Mouse (Mus musculus): ENCODE results near the gene Tcp10c.
"Not testable (repeated sequence)": the region's sequence is repeated elsewhere in the genome, so short reads cannot be mapped to it uniquely, and the experiment has no call there.

The Tcp10c gene

DNA sequence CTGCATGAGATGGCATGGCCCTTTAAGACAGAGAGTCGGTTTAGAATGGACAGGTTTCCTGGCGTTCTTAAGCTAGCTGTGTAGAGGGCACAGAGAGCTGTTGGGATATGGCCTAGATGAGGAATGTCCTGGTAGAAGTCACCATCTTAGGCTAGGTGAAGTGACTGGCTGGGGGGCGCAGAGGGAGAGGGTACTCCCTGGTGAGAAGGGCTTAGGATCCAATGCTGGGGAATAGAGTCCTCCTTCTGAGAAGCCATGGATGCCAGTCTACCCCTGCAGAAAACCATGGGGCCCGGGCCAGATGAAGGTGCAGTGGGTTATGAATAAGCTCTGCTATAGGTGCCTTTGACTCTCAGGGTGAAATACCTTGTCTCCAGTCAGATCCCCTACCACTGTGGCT, at the start of gene Tcp10c:
Gene Tcp10c (plus strand): TSS at position 52 of the 400 bp plus-strand sequence.
- not testable (repeated sequence) for DNase-seq (ENCODE audit: low spot score in 2 of 2)

DNA sequence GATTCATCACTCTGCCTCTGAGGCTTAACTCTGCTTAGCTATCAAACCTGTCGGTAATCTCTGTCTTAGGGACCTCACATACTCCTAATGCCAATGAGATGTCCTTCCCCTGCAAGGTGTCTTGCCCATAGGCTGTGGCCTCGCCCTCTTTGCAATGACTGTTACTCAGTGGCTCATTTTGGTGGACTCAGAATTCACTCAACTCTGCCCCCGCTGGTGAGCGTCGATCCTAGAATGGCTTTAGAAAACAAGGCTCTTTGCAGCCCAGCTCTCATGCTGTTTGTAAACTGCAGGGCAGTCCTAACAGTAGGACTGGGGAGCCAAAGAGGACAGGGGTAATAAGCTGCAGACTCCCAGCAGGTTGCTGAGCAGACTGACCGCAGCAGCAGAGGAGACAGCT, 46.5 kb upstream of the Tcp10c start:
- DNase-seq (ENCODE audit: low spot score in 2 of 2): not testable (repeated sequence)

DNA sequence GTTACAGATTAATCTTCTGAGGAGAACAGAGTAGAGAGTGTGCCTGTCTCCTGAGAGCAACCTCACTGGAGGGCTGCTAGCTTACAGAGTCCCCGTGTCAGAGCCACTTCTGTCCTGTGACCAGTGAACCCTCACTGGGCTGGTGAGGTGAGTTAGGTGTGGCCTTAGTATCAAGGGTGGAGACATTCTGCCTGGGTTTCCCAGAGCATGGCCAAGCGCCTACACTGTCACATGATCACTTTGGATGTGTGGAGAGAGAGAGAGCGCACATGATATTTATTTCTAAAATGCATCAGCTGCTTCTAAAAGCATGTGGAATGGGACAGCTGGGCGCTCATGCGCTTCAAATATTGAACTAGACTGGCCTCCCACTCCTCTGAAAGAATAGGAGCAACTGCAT, 46.0 kb upstream of the Tcp10c start:
- not testable (repeated sequence) for DNase-seq (ENCODE audit: low spot score in 2 of 2)

DNA sequence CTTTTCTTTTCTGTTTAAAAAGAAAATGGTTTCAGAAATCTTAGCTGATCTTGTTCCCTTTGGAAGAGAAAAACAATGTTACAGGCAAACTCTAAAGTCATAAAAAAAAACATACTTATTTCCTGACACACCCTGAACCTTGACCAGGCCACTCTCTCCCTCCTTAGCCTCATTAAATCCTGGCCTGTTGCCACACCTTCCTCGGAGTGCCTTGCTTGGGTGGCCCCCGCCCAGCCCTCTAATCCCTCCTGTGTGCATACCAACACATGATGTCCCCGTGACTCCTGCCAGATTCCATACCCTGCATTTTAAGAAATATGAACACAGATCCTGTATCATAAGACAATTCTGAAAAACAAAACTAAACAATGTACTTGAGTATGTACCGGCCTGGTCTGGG, 45.6 kb upstream of the Tcp10c start:
- not testable (repeated sequence) for DNase-seq (ENCODE audit: low spot score in 2 of 2)

DNA sequence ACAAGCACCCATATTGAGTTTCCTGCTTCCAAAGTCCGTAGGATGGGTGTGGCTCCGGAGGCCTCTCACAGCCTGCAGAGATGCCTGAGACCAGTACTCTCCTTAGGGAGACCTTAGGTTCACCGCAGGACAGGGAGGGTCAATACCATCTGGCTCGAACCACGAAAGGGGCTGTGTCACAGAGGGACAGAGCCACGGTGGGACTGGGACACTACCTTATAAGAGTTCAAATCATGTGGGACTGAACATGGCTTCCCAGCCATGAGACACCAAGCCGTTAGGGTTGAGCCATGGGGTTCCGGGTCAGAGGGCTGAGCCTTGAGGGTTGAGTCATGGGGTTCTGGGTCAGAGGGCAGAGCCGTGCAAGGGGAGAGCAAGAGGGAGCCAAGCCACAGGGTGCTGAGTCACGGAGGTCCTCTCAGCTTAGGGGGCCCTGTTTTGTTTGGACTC, 45.2 kb upstream of the Tcp10c start:
- DNase-seq (ENCODE audit: low spot score in 2 of 2): not testable (repeated sequence)

DNA sequence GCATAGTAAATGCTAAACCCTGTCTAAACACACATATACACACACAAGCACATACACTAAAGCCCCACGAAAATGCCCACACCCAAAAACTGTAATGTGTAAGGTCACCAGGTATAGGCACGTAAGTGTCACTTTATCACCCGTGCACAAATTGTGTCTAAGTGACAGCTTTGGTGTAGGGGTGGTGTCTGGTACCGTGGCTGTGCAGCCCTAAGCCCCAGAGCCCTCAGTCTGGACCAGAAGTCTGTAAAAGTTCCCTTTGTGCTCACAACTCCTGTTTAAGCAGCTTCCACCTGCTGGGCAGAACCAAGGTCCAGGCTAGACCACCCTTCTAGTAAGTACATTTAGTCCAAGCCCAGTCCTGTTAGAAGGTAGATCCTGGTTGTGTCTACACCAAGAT, 24.4 kb upstream of the Tcp10c start:
- DNase-seq (ENCODE audit: low spot score in 2 of 2): not testable (repeated sequence)

DNA sequence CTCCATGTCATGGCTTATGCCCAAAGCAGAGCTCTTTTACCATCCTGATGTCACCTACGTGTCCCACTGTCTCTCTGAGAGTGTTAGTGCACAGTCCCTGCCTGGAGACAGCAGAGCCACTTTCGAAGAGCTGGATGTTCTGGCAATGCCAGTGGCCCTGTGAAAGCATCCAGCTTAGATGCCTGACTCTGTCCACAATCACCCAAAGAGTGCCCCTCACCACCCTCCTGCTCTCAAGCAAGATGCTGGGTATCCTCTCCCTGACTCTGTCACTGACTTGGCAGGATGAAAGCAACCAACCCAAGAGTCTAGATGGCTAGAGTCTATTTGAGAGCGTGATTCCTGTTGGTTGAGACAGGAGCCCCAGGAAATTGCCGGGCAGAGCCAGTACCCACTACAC, 23.2 kb upstream of the Tcp10c start:
- not testable (repeated sequence) for DNase-seq (ENCODE audit: low spot score in 2 of 2)

DNA sequence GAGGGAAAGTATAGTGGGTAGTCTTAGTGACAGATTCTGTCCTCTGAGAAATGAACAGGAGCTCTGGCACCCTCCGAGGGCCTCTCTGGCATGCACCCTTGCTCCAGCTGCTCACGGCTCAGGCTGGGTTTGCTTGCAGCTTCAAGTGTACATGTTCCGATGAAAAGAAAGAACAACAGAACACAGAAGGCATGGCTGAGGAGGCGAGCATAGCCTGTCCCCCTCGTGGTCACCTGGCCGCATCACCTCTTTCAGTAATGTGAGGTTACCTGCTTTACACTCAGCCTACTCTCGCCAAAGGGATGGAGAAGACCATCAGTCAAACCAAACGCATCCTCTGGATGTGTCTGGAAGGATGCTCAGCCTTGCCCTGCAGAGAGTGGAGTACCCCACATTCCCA, 21.9 kb upstream of the Tcp10c start:
- not testable (repeated sequence) for DNase-seq (ENCODE audit: low spot score in 2 of 2)

DNA sequence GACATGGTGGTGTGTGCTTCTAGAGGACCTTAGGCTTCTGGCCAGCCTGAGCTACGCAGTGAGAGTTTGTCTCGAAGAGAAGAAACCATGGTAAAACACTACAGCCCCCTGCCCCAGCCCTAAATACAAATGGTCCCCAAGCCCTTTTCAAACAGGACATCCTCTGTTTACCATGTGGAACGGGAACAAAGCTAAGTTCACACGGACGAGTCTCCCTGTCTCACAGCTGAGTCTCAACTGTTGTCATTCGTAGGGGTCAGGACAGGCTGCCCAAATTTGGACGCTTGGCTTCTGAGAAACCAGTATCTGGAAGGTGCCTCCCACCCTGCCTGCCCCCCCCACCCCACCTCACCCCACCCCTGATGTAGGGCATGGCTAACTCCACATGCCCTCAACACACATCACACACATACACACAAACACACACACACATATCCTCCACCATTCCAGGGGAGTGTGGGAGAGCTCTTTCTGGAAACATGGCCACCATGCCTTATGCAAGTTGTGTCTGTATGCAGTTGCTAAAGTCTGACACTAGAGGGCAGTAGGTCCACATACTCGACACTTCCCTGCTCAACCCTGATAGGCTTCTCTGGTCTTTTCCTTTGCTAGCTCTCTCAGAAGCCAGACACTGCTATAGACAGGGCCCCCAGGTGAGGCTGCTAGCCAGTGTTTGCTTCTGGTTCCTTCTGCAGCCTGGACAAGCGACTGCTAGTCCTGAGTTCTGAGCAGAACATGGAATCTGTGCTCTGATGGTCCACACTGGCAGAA, 17.2 kb upstream of the Tcp10c start:
- DNase-seq (ENCODE audit: low spot score in 2 of 2): not testable (repeated sequence)

DNA sequence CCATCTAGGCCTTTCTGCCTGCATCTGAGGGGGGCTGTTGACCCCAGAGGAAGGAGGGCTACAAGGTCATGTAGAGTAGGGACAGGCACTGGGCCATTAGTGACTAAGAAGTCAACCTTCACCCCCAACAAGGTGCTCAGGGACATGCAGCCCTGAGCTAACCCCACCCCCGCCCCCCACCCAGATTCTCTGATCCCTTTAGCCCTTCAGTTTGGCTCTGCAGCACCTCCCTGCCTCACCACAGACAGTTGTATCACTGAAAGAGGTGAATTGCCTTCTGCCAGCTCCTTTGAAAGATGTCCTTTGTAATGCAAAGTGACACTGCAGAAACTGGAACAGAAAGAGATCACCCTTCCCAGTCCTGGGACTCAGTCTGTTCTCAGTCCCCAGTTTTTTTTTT, 16.4 kb upstream of the Tcp10c start:
- DNase-seq (ENCODE audit: low spot score in 2 of 2): not testable (repeated sequence)

DNA sequence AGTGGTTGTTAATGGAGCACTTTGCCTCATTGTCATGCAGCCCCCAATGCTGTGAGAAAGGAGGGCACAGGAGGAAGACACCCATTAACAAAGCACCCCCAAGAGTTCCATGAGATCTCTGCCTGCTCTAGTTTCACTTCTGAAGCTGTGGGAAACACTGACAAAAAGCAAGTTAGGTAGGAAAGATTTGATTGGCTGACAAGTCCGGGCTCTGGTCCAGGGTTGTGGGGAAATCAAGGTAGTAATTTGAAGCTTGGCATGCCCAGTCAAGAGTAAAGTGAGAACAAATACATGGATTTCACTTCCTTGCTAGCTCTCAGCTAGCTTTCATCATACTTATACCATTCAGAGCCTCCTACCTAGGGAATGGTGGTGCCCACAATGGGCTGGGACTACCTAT, 14.3 kb upstream of the Tcp10c start:
- DNase-seq (ENCODE audit: low spot score in 2 of 2): not testable (repeated sequence)

DNA sequence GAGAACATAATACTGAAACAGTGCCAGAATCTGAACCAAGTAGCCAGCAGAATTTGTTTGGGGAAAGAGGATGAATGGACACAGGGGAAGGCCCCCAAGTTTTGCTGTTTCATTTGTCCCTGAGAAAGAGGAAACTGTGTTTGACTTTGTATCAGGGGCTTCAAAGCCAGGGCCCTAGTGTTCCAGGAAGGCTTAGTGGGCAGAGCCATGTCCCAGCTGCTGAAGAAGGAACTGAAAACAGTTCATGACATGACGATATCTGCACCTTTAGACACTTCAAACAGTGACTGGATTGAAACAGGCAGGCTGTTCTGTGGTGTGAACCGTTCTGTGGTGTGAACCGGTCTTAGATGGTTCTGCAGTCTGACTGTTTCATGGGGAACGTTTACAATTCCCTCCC, 8.4 kb upstream of the Tcp10c start:
- DNase-seq (ENCODE audit: low spot score in 2 of 2): not testable (repeated sequence)

DNA sequence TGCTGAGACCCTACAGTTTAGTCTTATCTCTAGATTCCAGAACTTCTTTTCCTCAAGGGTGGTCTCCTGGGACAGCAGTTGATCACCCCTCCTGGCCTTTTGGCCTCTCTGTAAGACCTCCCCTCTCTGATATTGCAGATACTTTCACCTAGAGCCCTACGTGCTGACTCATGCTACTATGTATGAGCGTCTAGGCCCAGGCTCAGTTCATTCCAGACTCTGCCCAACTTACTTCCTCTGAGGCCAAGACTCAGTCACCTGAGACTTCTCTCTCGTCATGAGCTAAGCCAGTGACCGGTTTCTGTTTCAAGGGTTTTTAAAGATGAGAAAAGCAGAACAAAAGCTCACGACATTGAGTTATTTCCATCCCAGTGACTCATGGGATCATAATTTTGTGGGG, 4.8 kb upstream of the Tcp10c start:
- DNase-seq (ENCODE audit: low spot score in 2 of 2): not testable (repeated sequence)

DNA sequence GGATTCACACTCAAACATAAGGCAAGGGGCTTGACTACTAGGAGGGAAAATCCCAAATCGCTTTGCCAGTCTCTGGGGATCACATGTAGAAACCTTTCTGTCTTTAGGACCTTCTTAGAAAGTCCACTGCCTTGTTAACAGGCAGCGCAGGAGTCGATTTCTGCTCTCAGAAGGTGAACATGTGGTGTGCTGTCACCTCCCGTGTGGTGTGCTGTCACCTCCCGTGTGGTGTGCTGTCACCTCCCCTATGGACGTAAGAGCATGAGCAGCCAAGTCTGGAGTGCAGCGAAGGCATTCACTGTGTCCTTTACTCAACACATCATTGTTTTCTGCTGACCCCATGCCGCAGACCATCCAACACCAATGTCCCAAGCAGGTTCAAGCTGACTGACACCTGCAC, 1.1 kb upstream of the Tcp10c start:
- DNase-seq (ENCODE audit: low spot score in 2 of 2): not testable (repeated sequence)

DNA sequence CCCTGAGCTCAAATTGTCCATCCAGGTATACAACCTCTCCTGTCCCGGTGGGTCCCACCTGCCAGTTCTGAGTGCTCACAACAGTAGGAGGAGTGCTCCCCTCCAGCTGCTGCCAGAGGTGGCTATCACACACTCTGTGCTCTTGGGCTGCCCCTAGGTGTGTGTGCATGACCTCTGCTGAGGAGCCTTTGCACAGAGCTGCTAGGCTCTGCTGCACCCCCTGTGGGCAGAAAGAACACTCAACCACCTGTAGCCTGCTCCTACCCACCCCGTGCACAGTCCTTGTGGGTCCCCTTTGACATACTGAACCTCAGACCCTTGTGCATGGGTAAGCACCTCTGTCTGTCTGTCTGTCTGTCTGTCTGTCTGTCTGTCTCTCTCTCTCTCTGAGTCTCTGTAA, 8.1 kb downstream of the Tcp10c start:
- not testable (repeated sequence) for DNase-seq (ENCODE audit: low spot score in 2 of 2)

DNA sequence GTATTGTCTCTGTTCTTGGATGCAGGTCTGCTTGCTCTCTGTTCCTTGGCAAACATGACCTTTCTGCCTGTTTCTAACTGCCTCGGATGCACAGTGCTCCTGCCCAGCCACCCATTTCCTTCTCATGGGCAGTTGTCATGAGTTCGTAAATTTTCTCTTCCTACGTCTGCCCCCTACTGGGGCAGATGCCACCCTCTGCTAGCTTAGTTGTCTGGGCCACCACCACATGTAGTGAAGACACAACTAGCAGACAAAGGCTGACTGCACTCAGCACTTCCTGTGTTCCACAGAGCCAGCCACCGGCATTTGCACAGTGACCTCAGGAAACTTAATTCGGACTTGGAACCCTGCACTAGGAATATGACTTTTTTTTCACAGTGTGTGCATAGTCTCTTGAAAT, 9.4 kb downstream of the Tcp10c start:
- not testable (repeated sequence) for DNase-seq (ENCODE audit: low spot score in 2 of 2)

DNA sequence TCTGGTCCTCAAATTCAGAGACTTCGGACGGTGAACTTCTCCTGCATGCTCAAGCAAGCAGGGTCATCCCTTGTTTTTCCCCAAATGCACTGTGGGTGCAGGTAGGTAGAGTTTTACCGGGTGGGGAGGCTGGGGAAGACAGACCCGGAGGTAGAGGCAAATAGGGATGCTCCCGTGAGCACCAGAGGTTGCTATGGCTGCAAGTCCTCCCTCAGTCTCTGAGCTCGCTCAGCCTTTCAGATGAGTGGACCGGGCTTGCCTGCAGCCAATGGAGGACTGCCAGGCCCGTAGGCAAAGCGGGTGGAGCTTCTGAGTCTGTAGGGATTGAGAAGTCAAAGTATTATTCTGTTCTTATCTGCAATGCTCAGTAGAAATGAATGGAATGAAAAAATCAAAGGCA, 9.8 kb downstream of the Tcp10c start:
- not testable (repeated sequence) for DNase-seq (ENCODE audit: low spot score in 2 of 2)

DNA sequence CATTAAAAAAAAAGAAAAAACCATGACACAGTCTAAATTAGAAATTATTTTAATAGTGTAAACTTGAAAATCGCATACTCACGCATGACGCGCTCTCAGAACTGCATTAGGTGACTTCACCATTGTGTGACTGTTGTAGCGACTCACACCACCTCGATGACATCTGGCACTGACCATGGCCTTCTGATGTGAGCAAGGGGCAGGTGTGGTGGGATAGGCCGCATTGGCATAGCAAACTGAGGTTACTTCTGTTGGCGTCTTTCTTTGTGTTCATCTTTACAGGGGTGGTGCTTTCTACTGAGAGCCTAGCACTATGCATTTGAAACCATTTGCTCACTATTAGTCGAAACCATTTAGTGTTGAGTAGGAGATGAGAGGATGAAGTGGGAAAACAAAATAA, 12.8 kb downstream of the Tcp10c start:
- DNase-seq (ENCODE audit: low spot score in 2 of 2): not testable (repeated sequence)

DNA sequence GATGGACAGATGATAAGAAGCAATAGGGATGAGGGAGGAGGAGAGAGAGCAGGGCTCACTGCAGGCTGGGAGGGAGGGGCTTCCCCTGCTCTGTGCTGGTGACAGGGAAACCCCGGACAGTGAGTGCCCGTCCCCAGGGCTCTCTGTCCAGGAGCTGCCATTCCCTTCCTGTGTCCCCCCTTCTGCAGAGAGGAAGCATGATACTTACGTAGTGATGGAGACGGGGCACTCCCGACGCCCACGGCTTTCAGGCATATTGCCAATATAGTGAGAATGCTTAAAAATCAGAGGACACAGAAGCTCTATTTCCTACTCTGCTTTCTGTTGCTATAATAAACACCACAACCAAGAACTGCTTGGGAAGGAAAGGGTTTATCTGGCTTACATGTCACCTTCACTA, 14.3 kb downstream of the Tcp10c start:
- DNase-seq (ENCODE audit: low spot score in 2 of 2): not testable (repeated sequence)

DNA sequence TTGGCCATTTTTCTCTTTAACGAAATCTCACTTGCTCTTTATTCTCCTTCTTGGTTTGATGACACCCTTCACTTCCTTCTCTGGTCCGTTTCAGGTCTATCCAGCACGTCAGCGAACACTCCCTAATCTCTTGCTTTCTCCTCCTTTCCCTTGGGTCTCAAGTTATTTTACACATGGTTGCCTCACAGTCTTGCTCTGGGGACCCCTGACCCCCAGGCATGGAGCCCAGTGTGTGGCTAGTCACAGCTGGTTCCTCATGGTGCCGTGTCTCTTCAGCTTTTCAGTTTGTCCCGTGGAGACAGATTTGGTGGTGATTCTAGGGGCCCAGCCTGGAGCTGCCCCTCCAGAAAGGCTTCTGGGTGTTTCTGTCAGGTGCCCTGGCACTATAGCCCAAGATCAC, 16.4 kb downstream of the Tcp10c start:
- DNase-seq (ENCODE audit: low spot score in 2 of 2): not testable (repeated sequence)

DNA sequence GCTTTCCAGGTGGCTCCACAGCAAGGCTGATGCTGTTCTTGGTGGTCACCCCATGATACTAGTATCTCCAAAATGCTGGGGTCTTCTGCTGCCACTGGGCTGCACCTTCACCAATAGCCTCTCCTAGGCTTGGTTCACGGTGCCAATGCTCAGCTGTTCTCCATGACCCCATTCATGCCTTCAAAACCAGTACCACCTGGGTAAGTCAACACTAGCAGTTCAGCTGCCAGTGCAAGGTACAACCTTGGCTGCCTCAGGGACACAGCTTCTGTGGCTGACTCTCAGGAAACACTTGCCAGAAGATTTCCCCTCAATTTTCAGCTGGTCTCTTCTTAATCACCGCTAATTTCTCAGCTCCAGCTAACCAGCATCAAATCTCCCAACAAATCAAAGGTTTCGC, 24.0 kb downstream of the Tcp10c start:
- DNase-seq (ENCODE audit: low spot score in 2 of 2): not testable (repeated sequence)

DNA sequence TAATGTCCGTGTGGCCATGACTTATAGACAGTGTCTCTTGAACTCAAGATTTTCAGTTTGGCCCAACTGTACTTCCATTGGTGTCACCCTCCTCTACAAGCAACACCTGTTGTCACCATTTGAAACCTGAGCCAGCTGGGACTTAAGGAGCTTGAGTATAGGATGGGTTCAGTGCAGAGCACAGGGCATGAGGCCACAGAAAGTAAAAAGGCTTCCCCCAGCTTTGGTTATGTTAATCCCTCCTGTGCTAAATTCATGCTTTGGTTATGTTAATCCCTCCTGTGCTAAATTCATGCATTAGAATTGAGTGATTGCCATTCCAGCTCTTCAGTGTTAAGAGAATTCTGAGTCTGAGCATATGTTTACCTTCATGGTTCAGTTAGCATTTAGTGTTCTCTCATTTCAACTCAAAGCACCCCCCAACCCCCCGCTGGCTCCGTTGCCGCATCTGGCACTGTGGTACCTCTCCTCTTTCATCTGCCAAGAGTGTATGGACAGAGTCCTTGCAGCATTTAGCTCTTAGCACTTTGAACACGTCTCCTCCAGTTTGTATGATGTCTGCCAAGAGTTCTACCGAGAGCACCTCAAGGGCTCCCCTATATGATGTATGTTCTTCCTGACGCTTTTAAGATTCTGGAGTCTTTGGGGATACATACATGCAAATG, 25.7 kb downstream of the Tcp10c start:
- not testable (repeated sequence) for DNase-seq (ENCODE audit: low spot score in 2 of 2)

DNA sequence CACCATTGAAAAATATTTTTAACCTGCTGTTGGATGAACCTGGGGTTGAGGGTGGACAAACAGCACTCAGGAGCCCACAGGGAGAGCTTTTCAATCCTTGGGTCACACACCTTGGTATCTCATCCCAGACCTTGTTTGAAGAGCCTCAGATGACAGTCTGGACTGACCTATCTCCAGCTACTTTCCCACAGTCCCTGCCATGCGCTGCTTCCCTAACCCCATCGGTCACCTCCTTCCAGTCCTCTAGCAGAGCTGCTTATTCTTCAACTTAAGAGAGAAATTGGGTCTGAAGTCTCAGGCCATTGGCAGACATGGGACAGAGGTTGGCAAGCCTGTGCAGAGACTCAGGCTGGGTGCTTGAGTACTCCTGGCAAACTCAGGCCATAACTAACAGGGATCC, 26.9 kb downstream of the Tcp10c start:
- DNase-seq (ENCODE audit: low spot score in 2 of 2): not testable (repeated sequence)

All from spleen, postnatal 10 days (tissue).